ENCODE assay signal across 20 mouse cellular contexts in the genomic region with DNA sequence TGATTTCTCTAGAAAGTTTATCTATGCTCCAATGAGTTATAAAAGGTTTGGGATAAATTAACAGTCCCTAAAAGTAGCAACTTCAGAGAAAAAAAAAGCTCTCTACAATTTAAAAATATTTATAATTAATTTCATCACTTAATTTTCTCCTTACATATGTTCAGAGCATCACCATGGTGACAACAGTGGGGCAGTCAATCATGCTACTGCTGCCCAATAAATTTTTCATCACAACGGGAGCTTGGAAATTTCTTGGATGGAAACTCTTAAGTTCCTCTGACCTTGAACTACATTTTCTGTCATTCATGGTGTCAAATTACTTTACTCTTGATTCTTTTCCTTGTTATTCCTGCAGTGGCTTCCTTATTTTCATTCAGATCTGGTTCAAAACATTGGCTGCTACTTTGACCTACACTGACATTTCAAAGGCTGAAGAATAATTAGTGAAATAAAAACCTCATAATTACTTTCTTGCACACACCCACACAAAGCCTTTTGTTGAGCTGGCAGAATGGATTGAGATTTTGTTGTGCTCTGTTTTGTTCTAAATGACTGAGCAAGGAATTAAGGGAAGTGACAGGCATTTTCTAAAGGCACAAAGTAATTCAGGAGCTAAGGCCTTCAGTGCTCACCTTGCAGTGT.
DNase-seq lines count a peak whose midpoint lies in the region; ATAC-seq and TF ChIP-seq lines count a peak whose summit lies in the region.
"Had no signal": no experiment of that assay in that cellular context is flagged by ENCODE, and none has a peak within 500 bp of the region (broad histone marks: within the 10 kb centered on the region; RNA-seq: fewer than 3 reads in every experiment).

No protein-coding gene starts in this region.

- no peaks in the 10 kb centered on the region for H3K4me1 ChIP-seq in forebrain, embryonic 11.5 days (replicated peaks; ENCODE audit: control insufficient read depth, insufficient read depth, low read length)
- 0 out of 2 replicates have a peak, but pooled peaks cover 4% of the 10 kb centered on the region for H3K4me1 ChIP-seq in forebrain, embryonic 15.5 days
- no peaks in the 10 kb centered on the region for H3K4me1 ChIP-seq in kidney, postnatal 0 days (replicated peaks; ENCODE audit: insufficient read depth, low read length)
- H3K4me1 ChIP-seq: heart, embryonic 13.5 days; limb, embryonic 12.5 days; megakaryocyte, embryonic 14.5 days had no signal

- 13% methylated on average over 1 of the region's 1 CpGs for WGBS in forebrain, embryonic 11.5 days
- WGBS in forebrain, embryonic 15.5 days: 6% methylated on average over 1 of the region's 1 CpGs
- WGBS in kidney, postnatal 0 days: 8% methylated on average over 1 of the region's 1 CpGs

- ATAC-seq in forebrain, embryonic 11.5 days (replicated peaks; ENCODE audit: low FRiP score): peak; percentile 72
- ATAC-seq in forebrain, embryonic 15.5 days (replicated peaks): no peak
- ATAC-seq in kidney, postnatal 0 days (replicated peaks; ENCODE audit: low FRiP score, low read depth): no peak; the same call in 1 of the 2 replicates
- ATAC-seq: intestine, embryonic 16.5 days had no signal

- DNase-seq in forebrain, embryonic 11.5 days (ENCODE audit: low spot score): no peak
- DNase-seq in kidney, postnatal 0 days (ENCODE audit: low spot score): peak; percentile 64
- DNase-seq in kidney, postnatal 14 days: no peak
- peak; percentile 64 for DNase-seq in brain, embryonic 14.5 days (ENCODE audit: low read depth)
- DNase-seq in forelimb bud, embryonic 11.5 days (ENCODE audit: low read depth, low spot score): peak; percentile 18
- no peak for DNase-seq in urinary bladder, postnatal 36 days (ENCODE audit: low spot score in 2 of 2)
- DNase-seq in lung, adult 18-20 months: no peak
- DNase-seq: cerebellum, postnatal 36 days; lung, postnatal 10 days; thymus, postnatal 4 days had no signal

- H3K27ac ChIP-seq in forebrain, embryonic 11.5 days (ENCODE audit: low read depth, low read length): no peak overlapping the region
- H3K27ac ChIP-seq in forebrain, embryonic 15.5 days (replicated peaks): no peak overlapping the region
- no peak overlapping the region for H3K27ac ChIP-seq in kidney, postnatal 0 days
- H3K27ac ChIP-seq: heart, embryonic 13.5 days; hindbrain, embryonic 12.5 days; layer of hippocampus, adult 2 months; left cerebral cortex, adult 2 months; limb, embryonic 12.5 days; liver, embryonic 14.5 days had no signal

- peaks cover 4% of the 10 kb centered on the region; the same call in 1 of the 2 replicates for H3K27me3 ChIP-seq in forebrain, embryonic 11.5 days (ENCODE audit: control insufficient read depth, insufficient read depth, low read length)
- peaks cover 3% of the 10 kb centered on the region; the same call in 1 of the 2 replicates for H3K27me3 ChIP-seq in forebrain, embryonic 15.5 days
- no peaks in the 10 kb centered on the region for H3K27me3 ChIP-seq in kidney, postnatal 0 days (ENCODE audit: insufficient read depth, low read length)
- H3K27me3 ChIP-seq: CH12.LX; heart, embryonic 13.5 days; hindbrain, embryonic 12.5 days; limb, embryonic 12.5 days; megakaryocyte, embryonic 14.5 days had no signal

- no peak overlapping the region for H3K4me3 ChIP-seq in forebrain, embryonic 11.5 days (ENCODE audit: low read depth, low read length)
- H3K4me3 ChIP-seq in forebrain, embryonic 15.5 days: no peak overlapping the region
- H3K4me3 ChIP-seq in kidney, postnatal 0 days (replicated peaks; ENCODE audit: low read depth, low read length): no peak overlapping the region
- H3K4me3 ChIP-seq: heart, embryonic 13.5 days; hindbrain, embryonic 12.5 days; layer of hippocampus, adult 2 months; left cerebral cortex, adult 2 months; limb, embryonic 12.5 days; megakaryocyte, embryonic 14.5 days had no signal

- H3K9me3 ChIP-seq in forebrain, embryonic 11.5 days (ENCODE audit: control insufficient read depth, low read length): no peaks in the 10 kb centered on the region
- no peaks in the 10 kb centered on the region for H3K9me3 ChIP-seq in forebrain, embryonic 15.5 days
- H3K9me3 ChIP-seq in kidney, postnatal 0 days (replicated peaks; ENCODE audit: low read length): no peaks in the 10 kb centered on the region
- H3K9me3 ChIP-seq: heart, embryonic 13.5 days; hindbrain, embryonic 12.5 days; limb, embryonic 12.5 days; megakaryocyte, embryonic 14.5 days had no signal

- H3K36me3 ChIP-seq in forebrain, embryonic 11.5 days (ENCODE audit: control insufficient read depth, insufficient read depth, low read length): no peaks in the 10 kb centered on the region
- no peaks in the 10 kb centered on the region for H3K36me3 ChIP-seq in forebrain, embryonic 15.5 days
- H3K36me3 ChIP-seq in kidney, postnatal 0 days (ENCODE audit: insufficient read depth, low read length): no peaks in the 10 kb centered on the region
- H3K36me3 ChIP-seq: heart, embryonic 13.5 days; hindbrain, embryonic 12.5 days; limb, embryonic 12.5 days had no signal

- no peak for TF ChIP-seq POLR2A in brain, embryonic 14.5 days (IDR thresholded peaks at IDR 0.05; ENCODE audit: borderline replicate concordance, extremely low read depth, insufficient read depth, insufficient read length, poor library complexity, severe bottlenecking)

- TF ChIP-seq CTCF in kidney, postnatal 0 days (IDR thresholded peaks at IDR 0.05; ENCODE audit: low read depth): no peak
- TF ChIP-seq CTCF in brain, embryonic 14.5 days (IDR thresholded peaks at IDR 0.05; ENCODE audit: borderline replicate concordance, extremely low read depth, insufficient read depth, insufficient read length): no peak

- H3K4me2 ChIP-seq in forebrain, embryonic 11.5 days (ENCODE audit: low read depth, low read length, severe bottlenecking): no peak overlapping the region
- H3K4me2 ChIP-seq in forebrain, embryonic 15.5 days (replicated peaks): no peak overlapping the region
- no peak overlapping the region for H3K4me2 ChIP-seq in kidney, postnatal 0 days (ENCODE audit: low read length)
- H3K4me2 ChIP-seq: heart, embryonic 13.5 days; hindbrain, embryonic 12.5 days; limb, embryonic 12.5 days had no signal

- no peak overlapping the region for H3K9ac ChIP-seq in forebrain, embryonic 11.5 days (ENCODE audit: low read length)
- H3K9ac ChIP-seq in forebrain, embryonic 15.5 days (replicated peaks): no peak overlapping the region
- no peak overlapping the region for H3K9ac ChIP-seq in kidney, postnatal 0 days (ENCODE audit: low read depth, low read length)
- H3K9ac ChIP-seq: heart, embryonic 13.5 days; hindbrain, embryonic 12.5 days; limb, embryonic 12.5 days; liver, embryonic 14.5 days had no signal

Comparison
In these comparisons a context has a peak if more than half of its experiments do, and no peak if none do; other contexts are left out.
1. DNase-seq: peak in kidney, postnatal 0 days (single experiment), brain, embryonic 14.5 days (single experiment) and forelimb bud, embryonic 11.5 days (single experiment); none in forebrain, embryonic 11.5 days (single experiment), kidney, postnatal 14 days (single experiment), urinary bladder, postnatal 36 days (0 of 2) and lung, adult 18-20 months (0 of 2).